Mouse (Mus musculus) heart, embryonic 15.5 days (tissue): ENCODE data around the gene Prkca. TPM values are rescaled to one million over a fixed set of nuclear protein-coding genes. Genes with fewer than 3 reads are reported as not detected.

ENCODE experiments used
- ATAC-seq: fragments of 200-750 bp; cut with Nextera tagmentation; replicated peaks from 2 replicates; pipeline ENCODE4 v1.8.0; 2017; ENCODE audit warnings: low read depth, moderate TSS enrichment; ENCODE audit not compliant: insufficient number of reproducible peaks, insufficient read depth, low FRiP score
- H3K27ac ChIP-seq: fragments of 300-500 bp; sonication (generic); 2 replicates; pipeline ENCODE4 v1.5.1; 2015; ENCODE audit warnings: mild to moderate bottlenecking, inconsistent platforms
- H3K27me3 ChIP-seq: fragments of 300-500 bp; sonication (generic); 2 replicates; pipeline ENCODE4 v1.6.1; 2015; ENCODE audit warnings: inconsistent platforms
- H3K36me3 ChIP-seq: fragments of 300-500 bp; sonication (generic); 2 replicates; pipeline ENCODE4 v1.6.1; 2015; ENCODE audit warnings: mild to moderate bottlenecking, inconsistent platforms
- H3K4me1 ChIP-seq: fragments of 300-500 bp; sonication (generic); replicated peaks from 2 replicates; pipeline ENCODE4 v1.6.1; 2015; ENCODE audit warnings: inconsistent platforms
- H3K4me2 ChIP-seq: fragments of 300-500 bp; sonication (generic); 2 replicates; pipeline ENCODE4 v1.6.1; 2015; ENCODE audit warnings: inconsistent platforms, mild to moderate bottlenecking, moderate library complexity
- H3K4me3 ChIP-seq: fragments of 300-500 bp; sonication (generic); 2 replicates; pipeline ENCODE4 v1.5.1; 2015; ENCODE audit warnings: mild to moderate bottlenecking, inconsistent platforms
- H3K9ac ChIP-seq: fragments of 300-500 bp; sonication (generic); 2 replicates; pipeline ENCODE4 v1.6.1; 2015; ENCODE audit warnings: mild to moderate bottlenecking, inconsistent platforms
- H3K9me3 ChIP-seq: fragments of 300-500 bp; sonication (generic); replicated peaks from 2 replicates; pipeline ENCODE4 v1.6.1; 2016; ENCODE audit warnings: inconsistent platforms
- WGBS: fragments of 180-500 bp; shearing (Covaris S2); methylation state at CpG from one replicate; pipeline ENCODE4 v1.1.7; 2015; ENCODE audit warnings: mixed read lengths; 5-methylcytosine and 5-hydroxymethylcytosine counted together
- polyA plus RNA-seq: library from polyadenylated mRNA; unstranded; fragments of >200 nt; fragmentation: Nextera tagmentation; extraction: Ambion mirVana; gene quantifications from 2 replicates; pipeline ENCODE4 v1.2.1, GENCODE M21; 2015

The Prkca gene
- polyA plus RNA-seq, 1 experiment from 2014 or later: 13.7 TPM

- Histone ChIP-seq H3K36me3 (no peaks in the 10 kb centered on the region), H3K9me3 (no peaks in the 10 kb centered on the region), H3K27ac (no peak overlapping the region), H3K27me3 (no peaks in the 10 kb centered on the region), H3K4me2 (no peak overlapping the region), H3K4me1 (peaks cover 4% of the 10 kb centered on the region), H3K4me3 (no peak overlapping the region), H3K9ac (no peak overlapping the region)
- 0 out of 2 replicates have a peak, but pooled peaks have one; percentile 31 for ATAC-seq
- WGBS: 51% methylated on average over 6 of the region's 6 CpGs
Observed at GRCm38 (mm10) chr11:108072606-108073243, 271.0 kb downstream of the Prkca start.

GRCm38 (mm10) chr11:108071230-108071629 is 272.5 kb downstream of the Prkca start:
- no peaks in the 10 kb centered on the region for H3K9me3 ChIP-seq
- no peak overlapping the region for H3K27ac ChIP-seq
- no peaks in the 10 kb centered on the region for H3K36me3 ChIP-seq
- H3K4me2 ChIP-seq: no peak overlapping the region
- H3K4me3 ChIP-seq: no peak overlapping the region
- H3K9ac ChIP-seq: no peak overlapping the region
- WGBS: 80% methylated on average over 6 of the region's 6 CpGs
- H3K4me1 ChIP-seq: peaks cover 4% of the 10 kb centered on the region
- no peaks in the 10 kb centered on the region for H3K27me3 ChIP-seq
- no peak for ATAC-seq

- Histone ChIP-seq H3K27me3 (no peaks in the 10 kb centered on the region), H3K4me3 (no peak overlapping the region), H3K4me1 (peaks cover 4% of the 10 kb centered on the region), H3K36me3 (no peaks in the 10 kb centered on the region), H3K4me2 (no peak overlapping the region), H3K27ac (no peak overlapping the region), H3K9ac (no peak overlapping the region), H3K9me3 (no peaks in the 10 kb centered on the region)
- 70% methylated on average over 6 of the region's 6 CpGs for WGBS
- ATAC-seq: no peak
Observed at GRCm38 (mm10) chr11:108070038-108070437, 273.7 kb downstream of the Prkca start.

- Histone ChIP-seq H3K4me3 (no peak overlapping the region), H3K36me3 (no peaks in the 10 kb centered on the region), H3K4me2 (no peak overlapping the region), H3K9ac (no peak overlapping the region), H3K9me3 (no peaks in the 10 kb centered on the region), H3K27ac (no peak overlapping the region), H3K4me1 (peaks cover 1% of the 10 kb centered on the region), H3K27me3 (no peaks in the 10 kb centered on the region)
- 84% methylated on average over 5 of the region's 5 CpGs for WGBS
- no peak for ATAC-seq
Observed at GRCm38 (mm10) chr11:108068430-108068829, 275.3 kb downstream of the Prkca start.

GRCm38 (mm10) chr11:108067161-108067560 is 276.6 kb downstream of the Prkca start:
- H3K36me3 ChIP-seq: no peaks in the 10 kb centered on the region
- no peaks in the 10 kb centered on the region for H3K4me1 ChIP-seq
- H3K4me2 ChIP-seq: no peak overlapping the region
- H3K9ac ChIP-seq: no peak overlapping the region
- 89% methylated on average over 7 of the region's 7 CpGs for WGBS
- H3K4me3 ChIP-seq: no peak overlapping the region
- no peaks in the 10 kb centered on the region for H3K9me3 ChIP-seq
- ATAC-seq: no peak
- H3K27me3 ChIP-seq: no peaks in the 10 kb centered on the region
- no peak overlapping the region for H3K27ac ChIP-seq

- H3K4me1 ChIP-seq: peaks cover 2% of the 10 kb centered on the region; the same call in 1 of the 2 replicates
- H3K27me3 ChIP-seq: no peaks in the 10 kb centered on the region
- no peak overlapping the region for H3K4me3 ChIP-seq
Observed at GRCm38 (mm10) chr11:108064401-108064800, 279.3 kb downstream of the Prkca start.

GRCm38 (mm10) chr11:108063096-108063495 is 280.6 kb downstream of the Prkca start:
- no peak overlapping the region for H3K4me2 ChIP-seq
- H3K4me1 ChIP-seq: peaks cover 2% of the 10 kb centered on the region; the same call in 1 of the 2 replicates
- no peak overlapping the region for H3K9ac ChIP-seq
- WGBS: 73% methylated on average over 8 of the region's 8 CpGs
- H3K27ac ChIP-seq: no peak overlapping the region
- no peaks in the 10 kb centered on the region for H3K27me3 ChIP-seq
- H3K4me3 ChIP-seq: no peak overlapping the region
- no peaks in the 10 kb centered on the region for H3K9me3 ChIP-seq
- ATAC-seq: no peak
- H3K36me3 ChIP-seq: no peaks in the 10 kb centered on the region

More at GRCm38 (mm10) chr11:108064401-108064800, 279.3 kb downstream of the Prkca start:
- 67% methylated on average over 3 of the region's 3 CpGs for WGBS
- Histone ChIP-seq H3K4me2 (no peak overlapping the region), H3K27ac (no peak overlapping the region), H3K9me3 (no peaks in the 10 kb centered on the region), H3K9ac (no peak overlapping the region), H3K36me3 (no peaks in the 10 kb centered on the region)
- ATAC-seq: no peak

DNA sequence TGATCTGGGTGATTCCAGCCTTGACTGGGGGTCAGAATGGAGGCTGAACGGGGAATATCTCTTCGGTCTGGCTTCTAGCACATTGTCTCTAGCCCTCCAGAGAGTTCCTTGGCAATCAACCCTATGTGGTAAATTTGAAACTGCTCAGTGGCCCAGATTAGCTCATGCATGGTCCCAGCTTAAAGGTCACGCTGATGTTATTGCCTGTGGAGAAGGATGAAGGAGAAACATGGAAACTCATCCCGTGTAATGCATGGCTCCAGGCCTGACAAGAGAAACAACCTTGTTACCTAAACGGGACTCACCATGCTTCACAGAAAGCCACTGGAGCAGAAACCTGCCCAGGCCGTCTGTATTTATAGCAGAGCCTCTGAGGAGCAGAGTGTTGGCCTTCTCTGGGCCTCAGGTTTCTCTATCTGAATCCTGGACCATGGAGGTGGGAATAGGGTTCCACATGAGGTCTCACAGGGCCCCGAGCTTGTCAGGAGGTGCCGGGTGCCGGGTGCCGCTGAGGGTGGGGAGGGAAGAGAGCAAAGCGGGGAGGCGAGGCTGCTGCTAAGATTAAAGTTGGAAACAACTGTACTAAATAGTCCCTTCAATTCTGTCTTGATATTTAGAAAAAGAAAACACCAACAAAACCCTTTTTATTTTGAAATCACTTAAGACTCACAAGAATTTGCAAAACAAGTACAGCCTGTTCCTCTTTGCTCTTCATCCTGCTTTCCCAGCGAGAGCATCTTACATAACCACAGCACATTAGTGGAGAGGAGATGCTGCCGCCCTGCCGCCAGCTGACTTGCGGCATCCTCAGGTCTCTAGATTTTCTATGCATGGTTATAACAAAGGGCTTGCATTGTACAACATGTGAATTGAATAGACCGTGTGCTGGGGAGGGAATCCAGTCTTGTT is 281.9 kb downstream of the Prkca start:
- no peak overlapping the region for H3K27ac ChIP-seq
- 0 out of 2 replicates have a peak, but pooled peaks cover 3% of the 10 kb centered on the region for H3K36me3 ChIP-seq
- no peak overlapping the region for H3K4me2 ChIP-seq
- 82% methylated on average over 17 of the region's 17 CpGs for WGBS
- no peaks in the 10 kb centered on the region for H3K9me3 ChIP-seq
- ATAC-seq: no peak
- no peak overlapping the region for H3K9ac ChIP-seq
- no peaks in the 10 kb centered on the region for H3K27me3 ChIP-seq
- H3K4me3 ChIP-seq: no peak overlapping the region
- H3K4me1 ChIP-seq: peaks cover 2% of the 10 kb centered on the region; the same call in 1 of the 2 replicates

GRCm38 (mm10) chr11:108057138-108057537 is 286.6 kb downstream of the Prkca start:
- ATAC-seq: no peak

GRCm38 (mm10) chr11:108054647-108055046 is 289.1 kb downstream of the Prkca start:
- Histone ChIP-seq H3K4me2 (no peak overlapping the region), H3K9ac (no peak overlapping the region), H3K9me3 (no peaks in the 10 kb centered on the region), H3K4me1 (no peaks in the 10 kb centered on the region), H3K27ac (no peak overlapping the region), H3K36me3 (peaks cover 3% of the 10 kb centered on the region; the same call in 1 of the 2 replicates), H3K4me3 (no peak overlapping the region), H3K27me3 (no peaks in the 10 kb centered on the region)
- 88% methylated on average over 3 of the region's 3 CpGs for WGBS
- no peak for ATAC-seq

More at GRCm38 (mm10) chr11:108057138-108057537, 286.6 kb downstream of the Prkca start:
- Histone ChIP-seq H3K4me1 (peaks cover 2% of the 10 kb centered on the region; the same call in 1 of the 2 replicates), H3K27ac (no peak overlapping the region), H3K27me3 (no peaks in the 10 kb centered on the region), H3K4me2 (no peak overlapping the region), H3K4me3 (no peak overlapping the region), H3K36me3 (peaks cover 3% of the 10 kb centered on the region; the same call in 1 of the 2 replicates), H3K9me3 (no peaks in the 10 kb centered on the region), H3K9ac (no peak overlapping the region)
- WGBS: 88% methylated on average over 6 of the region's 6 CpGs

- Histone ChIP-seq H3K27me3 (no peaks in the 10 kb centered on the region), H3K27ac (no peak overlapping the region), H3K9me3 (no peaks in the 10 kb centered on the region), H3K9ac (no peak overlapping the region), H3K4me2 (no peak overlapping the region), H3K4me3 (no peak overlapping the region), H3K36me3 (peaks cover 3% of the 10 kb centered on the region; the same call in 1 of the 2 replicates), H3K4me1 (no peaks in the 10 kb centered on the region)
- no peak for ATAC-seq
- 91% methylated on average over 10 of the region's 10 CpGs for WGBS
Observed at GRCm38 (mm10) chr11:108053746-108054145, 290.0 kb downstream of the Prkca start.
